Mouse (Mus musculus) limb, embryonic 14.5 days (tissue): Measurements from ENCODE around the gene Nuf2. TPM values are rescaled to one million over a fixed set of nuclear protein-coding genes. Genes with fewer than 3 reads are reported as not detected.
"Not testable (repeated sequence)": the region's sequence is repeated elsewhere in the genome, so short reads cannot be mapped to it uniquely, and the experiment has no call there.

Experiments used
- ATAC-seq: fragments of 200-750 bp; cut with Nextera tagmentation; 2 replicates; pipeline ENCODE4 v1.8.0; 2017; ENCODE audit warnings: low read depth, moderate number of reproducible peaks, moderate TSS enrichment; ENCODE audit not compliant: low FRiP score
- DNase-seq: peaks from one replicate; pipeline ENCODE4 v3.0.0-alpha.2; 2015; ENCODE audit warnings: low spot score
- H3K27ac ChIP-seq: fragments of 300-500 bp; sonication (generic); replicated peaks from 2 replicates; pipeline ENCODE4 v1.5.1; 2014; ENCODE audit warnings: low read depth, mild to moderate bottlenecking, low read length, moderate library complexity, mixed read lengths
- H3K27me3 ChIP-seq: fragments of 300-500 bp; sonication (generic); 2 replicates; pipeline ENCODE4 v1.6.1; 2014; ENCODE audit warnings: low read length, mixed read lengths; ENCODE audit not compliant: control insufficient read depth, insufficient read depth
- H3K36me3 ChIP-seq: fragments of 300-500 bp; sonication (generic); 2 replicates; pipeline ENCODE4 v1.6.1; 2014; ENCODE audit warnings: mild to moderate bottlenecking, low read length, moderate library complexity, mixed read lengths; ENCODE audit not compliant: control insufficient read depth, insufficient read depth
- H3K4me1 ChIP-seq: fragments of 300-500 bp; sonication (generic); 2 replicates; pipeline ENCODE4 v1.6.1; 2014; ENCODE audit warnings: antibody characterized with exemption, low read length, mixed read lengths; ENCODE audit not compliant: control insufficient read depth, insufficient read depth
- H3K4me2 ChIP-seq: fragments of 300-500 bp; sonication (generic); replicated peaks from 2 replicates; pipeline ENCODE4 v1.6.1; 2014; ENCODE audit warnings: low read depth, mild to moderate bottlenecking, low read length, moderate library complexity; ENCODE audit not compliant: severe bottlenecking
- H3K4me3 ChIP-seq: fragments of 300-500 bp; sonication (generic); replicated peaks from 2 replicates; pipeline ENCODE4 v1.5.1; 2014; ENCODE audit warnings: low read length
- H3K9ac ChIP-seq: fragments of 300-500 bp; sonication (generic); 2 replicates; pipeline ENCODE4 v1.6.1; 2014; ENCODE audit warnings: mild to moderate bottlenecking, low read depth, low read length, moderate library complexity; ENCODE audit not compliant: severe bottlenecking
- H3K9me3 ChIP-seq: fragments of 300-500 bp; sonication (generic); 2 replicates; pipeline ENCODE4 v1.6.1; 2016; ENCODE audit warnings: low read length; ENCODE audit not compliant: control insufficient read depth
- POLR2A ChIP-seq: fragments of 200-500 bp; IDR thresholded peaks from 2 replicates; pipeline ENCODE4 v1.8.0; 2012; ENCODE audit warnings: inconsistent platforms, mild to moderate bottlenecking, moderate library complexity, borderline replicate concordance; ENCODE audit not compliant: insufficient read depth, insufficient read length; ENCODE audit errors: extremely low read depth
- WGBS: fragments of 180-500 bp; shearing (Covaris S2); extraction: QIAGEN DNeasy Blood & Tissue Kit; methylation state at CpG from one replicate; pipeline ENCODE4 v1.1.7; 2014; 5-methylcytosine and 5-hydroxymethylcytosine counted together
- polyA plus RNA-seq, 2 experiments: library from polyadenylated mRNA; depleted of rRNA in 1 of 2; stranded (reverse) in 1 of 2; unstranded in 1 of 2; fragments of >200 nt; fragmentation: Nextera tagmentation in 1 of 2; extraction: Ambion mirVana in 1 of 2; gene quantifications; 2 replicates each; pipeline versions ENCODE4 v1.2.1 to v1.2.3; 2012 to 2014

The Nuf2 gene
- polyA plus RNA-seq, 2 experiments: 33.9 to 41.3 TPM

- WGBS: 93% methylated on average over 11 of the region's 11 CpGs
- H3K4me3 ChIP-seq: no peak overlapping the region
- ATAC-seq (no peak), DNase-seq (no peak)
- no peaks in the 10 kb centered on the region for H3K9me3 ChIP-seq
- no peak overlapping the region for H3K27ac ChIP-seq
- no peak overlapping the region for H3K4me2 ChIP-seq
- no peaks in the 10 kb centered on the region for H3K4me1 ChIP-seq
- no peak overlapping the region for H3K9ac ChIP-seq
- no peaks in the 10 kb centered on the region for H3K27me3 ChIP-seq
- TF ChIP-seq POLR2A: no peak
- H3K36me3 ChIP-seq: peaks cover 55% of the 10 kb centered on the region
Observed at GRCm38 (mm10) chr1:169519337-169519736, 11.9 kb downstream of the Nuf2 start.

DNA sequence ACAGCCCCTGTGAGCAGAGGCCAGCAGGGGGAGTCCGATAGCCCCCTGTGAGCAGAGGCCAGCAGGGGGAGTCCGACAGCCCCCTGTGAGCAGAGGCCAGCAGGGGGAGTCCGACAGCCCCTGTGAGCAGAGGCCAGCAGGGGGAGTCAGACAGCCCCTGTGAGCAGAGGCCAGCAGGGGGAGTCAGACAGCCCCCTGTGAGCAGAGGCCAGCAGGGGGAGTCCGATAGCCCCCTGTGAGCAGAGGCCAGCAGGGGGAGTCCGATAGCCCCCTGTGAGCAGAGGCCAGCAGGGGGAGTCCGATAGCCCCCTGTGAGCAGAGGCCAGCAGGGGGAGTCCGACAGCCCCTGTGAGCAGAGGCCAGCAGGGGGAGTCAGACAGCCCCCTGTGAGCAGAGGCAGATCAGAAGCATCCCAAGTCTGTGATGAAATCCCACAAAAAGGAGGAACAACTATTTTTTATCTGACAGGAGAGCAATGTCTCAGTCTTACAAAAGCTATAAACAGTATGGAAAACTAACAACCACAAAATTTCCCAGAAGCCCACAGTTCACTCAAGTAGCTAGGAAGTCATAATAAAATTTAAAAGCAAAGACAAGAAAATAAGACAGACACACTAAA lies 13.3 kb downstream of the Nuf2 start:
- H3K4me3 ChIP-seq, H3K4me2 ChIP-seq, H3K27me3 ChIP-seq, H3K27ac ChIP-seq, H3K9me3 ChIP-seq, DNase-seq, ATAC-seq, H3K4me1 ChIP-seq, H3K9ac ChIP-seq: not testable (repeated sequence)
- 91% methylated on average over 3 of the region's 7 CpGs for WGBS
- H3K36me3 ChIP-seq: peaks cover 54% of the 10 kb centered on the region

DNA sequence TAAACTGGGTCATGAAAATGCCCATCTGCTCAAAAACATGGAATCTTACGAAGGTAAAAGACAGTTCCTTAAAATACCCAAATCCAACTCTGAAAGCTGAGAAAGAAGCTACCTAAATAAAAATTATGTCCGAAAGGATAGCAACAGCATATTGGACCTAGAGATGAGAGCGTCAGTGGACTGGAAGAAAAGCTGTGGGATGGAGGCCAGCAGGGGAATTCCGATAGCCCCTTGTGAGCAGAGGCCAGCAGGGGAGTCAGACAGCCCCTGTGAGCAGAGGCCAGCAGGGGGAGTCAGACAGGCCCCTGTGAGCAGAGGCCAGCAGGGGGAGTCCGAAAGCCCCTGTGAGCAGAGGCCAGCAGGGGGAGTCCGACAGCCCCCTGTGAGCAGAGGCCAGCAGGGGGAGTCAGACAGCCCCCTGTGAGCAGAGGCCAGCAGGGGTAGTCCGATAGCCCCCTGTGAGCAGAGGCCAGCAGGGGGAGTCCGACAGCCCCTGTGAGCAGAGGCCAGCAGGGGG lies 13.8 kb downstream of the Nuf2 start:
- Histone ChIP-seq H3K4me3 (no peak overlapping the region), H3K36me3 (peaks cover 51% of the 10 kb centered on the region), H3K9me3 (no peaks in the 10 kb centered on the region), H3K4me2 (no peak overlapping the region), H3K27me3 (no peaks in the 10 kb centered on the region), H3K4me1 (no peaks in the 10 kb centered on the region), H3K27ac (no peak overlapping the region), H3K9ac (no peak overlapping the region)
- no peak for ATAC-seq
- TF ChIP-seq POLR2A: no peak
- WGBS: 96% methylated on average over 8 of the region's 8 CpGs
- no peak for DNase-seq

DNA sequence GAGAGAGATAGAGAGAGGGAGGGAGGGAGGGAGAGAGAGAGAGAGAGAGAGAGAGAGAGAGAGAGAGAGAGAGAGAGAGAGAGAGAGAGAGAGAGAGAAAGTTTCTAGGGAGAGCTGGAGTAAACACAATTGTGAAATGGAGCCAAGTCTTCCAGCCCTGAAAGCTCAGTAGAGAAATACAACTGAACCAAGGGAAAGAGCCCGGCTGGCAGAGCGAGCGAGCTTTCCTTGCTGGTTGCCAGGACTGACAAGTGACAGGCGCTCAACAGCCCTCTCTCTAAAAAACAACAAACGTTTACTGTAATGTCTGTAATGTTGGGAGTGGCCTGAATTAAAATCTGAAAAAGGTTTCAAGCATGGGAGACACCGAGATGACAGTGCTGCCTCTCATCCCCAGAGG lies 24.9 kb downstream of the Nuf2 start:
- no peaks in the 10 kb centered on the region for H3K4me1 ChIP-seq
- TF ChIP-seq POLR2A: no peak
- H3K9me3 ChIP-seq: no peaks in the 10 kb centered on the region
- H3K27ac ChIP-seq: no peak overlapping the region
- 89% methylated on average over 6 of the region's 6 CpGs for WGBS
- H3K27me3 ChIP-seq: no peaks in the 10 kb centered on the region
- no peak for ATAC-seq
- DNase-seq: no peak
- H3K36me3 ChIP-seq: peaks cover 74% of the 10 kb centered on the region
- no peak overlapping the region for H3K4me2 ChIP-seq
- no peak overlapping the region for H3K9ac ChIP-seq
- no peak overlapping the region for H3K4me3 ChIP-seq

- no peak overlapping the region for H3K27ac ChIP-seq
- H3K4me3 ChIP-seq: no peak overlapping the region
- WGBS: 91% methylated on average over 3 of the region's 3 CpGs
- H3K9me3 ChIP-seq: no peaks in the 10 kb centered on the region
- DNase-seq (no peak), ATAC-seq (no peak)
- no peak for TF ChIP-seq POLR2A
- H3K4me1 ChIP-seq: no peaks in the 10 kb centered on the region
- H3K9ac ChIP-seq: no peak overlapping the region
- no peaks in the 10 kb centered on the region for H3K27me3 ChIP-seq
- H3K4me2 ChIP-seq: no peak overlapping the region
- H3K36me3 ChIP-seq: peaks cover 79% of the 10 kb centered on the region
Observed at GRCm38 (mm10) chr1:169502876-169503275, 28.4 kb downstream of the Nuf2 start.
